Mouse (Mus musculus): ENCODE results near the gene Pifo. TPM values are rescaled to one million over a fixed set of nuclear protein-coding genes. Genes with fewer than 3 reads are reported as not detected.

The Pifo gene
- total and polyA plus RNA-seq, 3 experiments: 7.7 to 13.7 (median 8.1) TPM

DNA sequence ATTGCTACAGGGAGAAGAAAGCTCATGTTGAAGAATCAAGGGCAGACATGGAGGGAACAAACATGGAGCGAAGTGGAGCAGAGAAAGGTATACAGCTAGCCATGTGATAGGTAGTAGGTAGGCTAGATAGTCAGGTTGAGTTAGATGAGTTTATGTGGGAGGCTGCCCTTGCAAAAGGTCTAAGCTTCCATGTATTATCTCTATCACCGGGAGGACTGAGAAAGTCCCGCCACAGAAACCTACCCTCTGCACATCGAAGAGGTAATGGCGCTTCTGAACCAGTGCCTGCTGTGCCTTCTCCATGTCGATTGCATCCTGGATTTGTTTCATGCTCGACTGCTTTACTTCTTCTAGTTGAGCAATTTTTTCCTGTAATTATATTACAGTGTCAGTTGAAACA, 63.1 kb downstream of the Pifo start:
- TF ChIP-seq ZC3H11A (IDR thresholded peaks at IDR 0.05; ENCODE audit: low read depth, low read length) (no peak), JUN (IDR thresholded peaks at IDR 0.05; ENCODE audit: insufficient read depth, low read depth, low read length) (no peak), ZMIZ1 (IDR thresholded peaks at IDR 0.05; ENCODE audit: low read depth, low read length) (no peak), RAD21 (IDR thresholded peaks at IDR 0.05; ENCODE audit: low read depth, low read length) (no peak), CTCF (conservative IDR thresholded peaks at IDR 0.05 in 1 of 2, IDR thresholded peaks at IDR 0.05 in 1 of 2; ENCODE audit: low read depth in 2 of 2, low read length in 2 of 2) (no peak), ZKSCAN1 (IDR thresholded peaks at IDR 0.05; ENCODE audit: borderline replicate concordance, low read depth, low read length) (no peak), MAX (IDR thresholded peaks at IDR 0.05; ENCODE audit: low read length) (no peak), USF1 (IDR thresholded peaks at IDR 0.05; ENCODE audit: low read depth, low read length) (no peak), TBP (conservative IDR thresholded peaks at IDR 0.05; ENCODE audit: low read depth, low read length) (no peak), PAX5 (IDR thresholded peaks at IDR 0.05; ENCODE audit: low read length) (no peak), JUND (conservative IDR thresholded peaks at IDR 0.05; ENCODE audit: low read depth, low read length) (no peak), TCF12 (IDR thresholded peaks at IDR 0.05; ENCODE audit: low read depth, low read length) (no peak), BHLHE40 (IDR thresholded peaks at IDR 0.05; ENCODE audit: low read depth, low read length) (no peak), ZNF384 (IDR thresholded peaks at IDR 0.05; ENCODE audit: low read depth, low read length) (no peak), USF2 (conservative IDR thresholded peaks at IDR 0.05; ENCODE audit: low read depth, low read length) (no peak), NRF1 (IDR thresholded peaks at IDR 0.05; ENCODE audit: low read depth, low read length) (no peak), GABPA (IDR thresholded peaks at IDR 0.05; ENCODE audit: insufficient replicate concordance, low read depth, low read length) (no peak), ETS1 (conservative IDR thresholded peaks at IDR 0.05; ENCODE audit: low read depth, low read length) (no peak), SIN3A (IDR thresholded peaks at IDR 0.05; ENCODE audit: low read length) (no peak)
- H3K4me3 ChIP-seq (replicated peaks in 1 of 3; ENCODE audit: low read depth in 2 of 3, low read length in 2 of 3, poor library complexity in 1 of 3): no peak overlapping the region
- DNase-seq (ENCODE audit: extremely low read depth): no peak
- in situ Hi-C loops (cut with MboI; ENCODE audit: low pct_ligation_motif_present, low pct_unique_long_range_greater_than_20kb, low sequenced_read_pairs): no loop called here
- H3K27ac ChIP-seq (ENCODE audit: insufficient read depth, low read depth): no peak overlapping the region
- peaks cover 41 to 94% of the 10 kb centered on the region in 2 experiments for H3K36me3 ChIP-seq (replicated peaks in 1 of 2; ENCODE audit: control insufficient read depth in 1 of 2, insufficient read depth in 1 of 2, low read length in 1 of 2)
- H3K4me1 ChIP-seq (ENCODE audit: control insufficient read depth in 1 of 2, insufficient read depth in 2 of 2): peaks cover 0 to 7% of the 10 kb centered on the region in 2 experiments; a peak in 1 of 4 replicates
- no peaks in the 10 kb centered on the region for H3K9me3 ChIP-seq (replicated peaks; ENCODE audit: low read length)
- no peak overlapping the region for H3K9ac ChIP-seq (ENCODE audit: insufficient read depth, low read depth)
- peaks cover 29% of the 10 kb centered on the region for H3K79me2 ChIP-seq (replicated peaks; ENCODE audit: control insufficient read depth, extremely low read depth, insufficient read depth, poor library complexity, severe bottlenecking)
- H3K4me2 ChIP-seq (ENCODE audit: insufficient read depth, low read depth, poor library complexity, severe bottlenecking): no peak overlapping the region
- no peaks in the 10 kb centered on the region for H3K27me3 ChIP-seq (replicated peaks)
- dilution Hi-C loops (cut with MboI; ENCODE audit: extremely low pct_ligation_motif_present, extremely low pct_unique_long_range_greater_than_20kb, low sequenced_read_pairs): no loop called here

Other genes with a start within 250 kb of the Pifo start
- gene Rap1a, start 213.3 kb downstream of the Pifo start, total RNA-seq (2012; rRNA removed): 63.3 and 116 TPM in 2 replicates
- gene Rap1a, start 213.3 kb downstream of the Pifo start, total RNA-seq (2014; rRNA removed): 209 and 234 TPM in 2 replicates
- gene Rap1a, start 213.3 kb downstream of the Pifo start, polyA plus RNA-seq (2012; ENCODE audit: insufficient read length, low read depth): 222 and 250 TPM in 2 replicates
- gene Adora3, start 143.8 kb downstream of the Pifo start, total RNA-seq (2012; rRNA removed): 1.1 and 1.2 TPM in 2 replicates
- 0.54 and 0.73 TPM in 2 replicates for gene Adora3, start 143.8 kb downstream of the Pifo start, total RNA-seq (2014; rRNA removed)
- gene Adora3, start 143.8 kb downstream of the Pifo start, polyA plus RNA-seq (2012; ENCODE audit: insufficient read length, low read depth): 1.3 and 1.4 TPM in 2 replicates
- 0.25 TPM in 1 of 2 replicates, not detected in the other for gene Tmigd3, start 143.7 kb downstream of the Pifo start, total RNA-seq (2012; rRNA removed)
- not detected in 2 replicates for gene Tmigd3, start 143.7 kb downstream of the Pifo start, total RNA-seq (2014; rRNA removed)
- gene Tmigd3, start 143.7 kb downstream of the Pifo start, polyA plus RNA-seq (2012; ENCODE audit: insufficient read length, low read depth): 1.3 TPM in 1 of 2 replicates, not detected in the other
- 0.84 and 1.3 TPM in 2 replicates for gene I830077J02Rik, start 82.0 kb downstream of the Pifo start, total RNA-seq (2012; rRNA removed)
- gene I830077J02Rik, start 82.0 kb downstream of the Pifo start, total RNA-seq (2014; rRNA removed): 2.9 and 3.2 TPM in 2 replicates
- gene I830077J02Rik, start 82.0 kb downstream of the Pifo start, polyA plus RNA-seq (2012; ENCODE audit: insufficient read length, low read depth): 8.3 and 10.2 TPM in 2 replicates
- 87.4 and 114 TPM in 2 replicates for gene Wdr77, start 55.3 kb downstream of the Pifo start, total RNA-seq (2012; rRNA removed)
- 86.7 and 91.2 TPM in 2 replicates for gene Wdr77, start 55.3 kb downstream of the Pifo start, total RNA-seq (2014; rRNA removed)
- 203 and 235 TPM in 2 replicates for gene Wdr77, start 55.3 kb downstream of the Pifo start, polyA plus RNA-seq (2012; ENCODE audit: insufficient read length, low read depth)
- gene Atp5f1, start 54.5 kb downstream of the Pifo start, total RNA-seq (2012; rRNA removed): 317 and 342 TPM in 2 replicates
- gene Atp5f1, start 54.5 kb downstream of the Pifo start, total RNA-seq (2014; rRNA removed): 676 and 764 TPM in 2 replicates
- gene Atp5f1, start 54.5 kb downstream of the Pifo start, polyA plus RNA-seq (2012; ENCODE audit: insufficient read length, low read depth): 494 and 505 TPM in 2 replicates
- 1.4 and 1.6 TPM in 2 replicates for gene Ovgp1, start 40.9 kb downstream of the Pifo start, total RNA-seq (2012; rRNA removed)
- gene Ovgp1, start 40.9 kb downstream of the Pifo start, total RNA-seq (2014; rRNA removed): 2.3 TPM in 2 replicates
- gene Ovgp1, start 40.9 kb downstream of the Pifo start, polyA plus RNA-seq (2012; ENCODE audit: insufficient read length, low read depth): 4.3 and 5.6 TPM in 2 replicates
- gene Chil5, start 18.2 kb upstream of the Pifo start, total RNA-seq (2012; rRNA removed): not detected in 2 replicates
- gene Chil5, start 18.2 kb upstream of the Pifo start, total RNA-seq (2014; rRNA removed): not detected in 2 replicates
- 0.30 and 0.31 TPM in 2 replicates for gene Chil5, start 18.2 kb upstream of the Pifo start, polyA plus RNA-seq (2012; ENCODE audit: insufficient read length, low read depth)
- 0.13 TPM in 1 of 2 replicates, not detected in the other for gene Chia1, start 98.6 kb upstream of the Pifo start, total RNA-seq (2012; rRNA removed)
- gene Chia1, start 98.6 kb upstream of the Pifo start, total RNA-seq (2014; rRNA removed): 0.36 and 0.47 TPM in 2 replicates
- 0.38 and 0.46 TPM in 2 replicates for gene Chia1, start 98.6 kb upstream of the Pifo start, polyA plus RNA-seq (2012; ENCODE audit: insufficient read length, low read depth)
- not detected in 2 replicates for gene Chil3, start 152.9 kb upstream of the Pifo start, total RNA-seq (2012; rRNA removed)
- gene Chil3, start 152.9 kb upstream of the Pifo start, total RNA-seq (2014; rRNA removed): not detected in 2 replicates
- not detected in 2 replicates for gene Chil3, start 152.9 kb upstream of the Pifo start, polyA plus RNA-seq (2012; ENCODE audit: insufficient read length, low read depth)
- not detected in 2 replicates for gene Chil4, start 204.9 kb upstream of the Pifo start, total RNA-seq (2012; rRNA removed)
- gene Chil4, start 204.9 kb upstream of the Pifo start, total RNA-seq (2014; rRNA removed): not detected in 2 replicates
- gene Chil4, start 204.9 kb upstream of the Pifo start, polyA plus RNA-seq (2012; ENCODE audit: insufficient read length, low read depth): not detected in 2 replicates